Mouse (Mus musculus): ENCODE measurements around the gene Tmem87b. TPM values are rescaled to one million over a fixed set of nuclear protein-coding genes. Genes with fewer than 3 reads are reported as not detected.

Tmem87b gene
- polyA plus RNA-seq, 1 experiment from 2014 or later = 37.6 TPM

DNA sequence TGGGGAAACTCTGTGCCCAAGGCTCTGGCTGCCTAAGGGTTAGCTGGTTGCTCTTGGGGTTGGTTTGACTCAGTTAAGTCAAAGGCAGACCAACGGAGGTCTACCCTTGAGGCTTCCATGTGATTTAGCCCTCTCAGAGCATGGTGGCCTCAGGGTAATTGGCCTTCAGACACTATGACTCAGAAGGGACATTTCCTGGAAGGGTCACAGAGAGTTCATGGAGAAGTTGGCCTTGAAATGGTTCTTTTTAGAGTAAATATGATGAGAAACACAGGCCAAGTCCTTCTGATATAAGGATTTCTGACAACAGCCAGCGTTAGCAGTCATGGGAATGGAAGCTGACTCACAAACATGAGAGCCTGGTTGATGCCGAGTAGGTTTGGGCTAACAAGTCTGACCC lies 85.7 kb downstream of the Tmem87b start:
- Histone ChIP-seq H3K4me2 (replicated peaks) (no peak overlapping the region), H3K9ac (replicated peaks) (no peak overlapping the region), H3K4me1 (replicated peaks) (no peaks in the 10 kb centered on the region), H3K4me3 (replicated peaks) (no peak overlapping the region), H3K27ac (no peak overlapping the region), H3K36me3 (no peaks in the 10 kb centered on the region), H3K9me3 (peaks cover 3% of the 10 kb centered on the region; the same call in 1 of the 2 replicates), H3K27me3 (no peaks in the 10 kb centered on the region)
- no peak for ATAC-seq
- 86% methylated on average over 3 of the region's 3 CpGs for WGBS

Other genes starting within 250 kb of the Tmem87b start
- not detected in 2 replicates for gene Spdye4c, start 226.9 kb upstream of the Tmem87b start, polyA plus RNA-seq (2015; fragmentation: Nextera tagmentation; extraction: Ambion mirVana)
- 55.2 and 57.9 TPM in 2 replicates for gene Anapc1, start 130.7 kb upstream of the Tmem87b start, polyA plus RNA-seq (2015; fragmentation: Nextera tagmentation; extraction: Ambion mirVana)
- 1.4 and 1.6 TPM in 2 replicates for gene Mertk, start 119.2 kb upstream of the Tmem87b start, polyA plus RNA-seq (2015; fragmentation: Nextera tagmentation; extraction: Ambion mirVana)
- gene Fbln7, start 44.9 kb downstream of the Tmem87b start, polyA plus RNA-seq (2015; fragmentation: Nextera tagmentation; extraction: Ambion mirVana) = 1.0 and 1.3 TPM in 2 replicates
- gene Zc3h8, start 126.0 kb downstream of the Tmem87b start, polyA plus RNA-seq (2015; fragmentation: Nextera tagmentation; extraction: Ambion mirVana) = 11.4 and 12.3 TPM in 2 replicates
- 4.1 and 5.2 TPM in 2 replicates for gene Zc3h6, start 149.3 kb downstream of the Tmem87b start, polyA plus RNA-seq (2015; fragmentation: Nextera tagmentation; extraction: Ambion mirVana)
- gene Gm10762, start 149.6 kb downstream of the Tmem87b start, polyA plus RNA-seq (2015; fragmentation: Nextera tagmentation; extraction: Ambion mirVana) = 23.3 and 26.6 TPM in 2 replicates
- gene Vinac1, start 230.1 kb downstream of the Tmem87b start, polyA plus RNA-seq (2015; fragmentation: Nextera tagmentation; extraction: Ambion mirVana) = 0.70 and 0.81 TPM in 2 replicates
- gene Ttl, start 247.8 kb downstream of the Tmem87b start, polyA plus RNA-seq (2015; fragmentation: Nextera tagmentation; extraction: Ambion mirVana) = 21.3 and 23.6 TPM in 2 replicates

Data from midbrain, embryonic 13.5 days (tissue).